Mouse (Mus musculus): ENCODE data around the gene Sox8.

Sox8 gene

GRCm38 (mm10) chr17:25579332-25580047 lies 9.0 kb upstream of the Sox8 start:
- DNase-seq (ENCODE audit: low read depth, low spot score) = peak; percentile 37

GRCm38 (mm10) chr17:25578920-25579319 lies 8.4 kb upstream of the Sox8 start, which contains the start of gene Lmf1:
Lmf1 (plus strand) TSS chr17:25579085.
- peak; percentile 97 for DNase-seq (ENCODE audit: low read depth, low spot score)

- DNase-seq (ENCODE audit: low read depth, low spot score) = no peak
Observed at GRCm38 (mm10) chr17:25577702-25578101, 7.2 kb upstream of the Sox8 start.

- DNase-seq (ENCODE audit: low read depth, low spot score) = no peak
Observed at GRCm38 (mm10) chr17:25577263-25577662, 6.8 kb upstream of the Sox8 start.

GRCm38 (mm10) chr17:25576034-25576433 lies 5.5 kb upstream of the Sox8 start:
- no peak for DNase-seq (ENCODE audit: low read depth, low spot score)

- DNase-seq (ENCODE audit: low read depth, low spot score) = no peak
Observed at GRCm38 (mm10) chr17:25575208-25575971, 4.9 kb upstream of the Sox8 start.

GRCm38 (mm10) chr17:25571453-25571820 lies 951 bp upstream of the Sox8 start:
- DNase-seq (ENCODE audit: low read depth, low spot score) = no peak

GRCm38 (mm10) chr17:25569833-25570647 lies 446 bp downstream of the Sox8 start:
- DNase-seq (ENCODE audit: low read depth, low spot score) = no peak

GRCm38 (mm10) chr17:25568880-25569279 lies 1.6 kb downstream of the Sox8 start:
- no peak for DNase-seq (ENCODE audit: low read depth, low spot score)

- no peak for DNase-seq (ENCODE audit: low read depth, low spot score)
Observed at GRCm38 (mm10) chr17:25568206-25568605, 2.3 kb downstream of the Sox8 start.

GRCm38 (mm10) chr17:25567745-25568144 lies 2.7 kb downstream of the Sox8 start:
- peak; percentile 71 for DNase-seq (ENCODE audit: low read depth, low spot score)

GRCm38 (mm10) chr17:25567261-25567660 lies 3.2 kb downstream of the Sox8 start:
- no peak for DNase-seq (ENCODE audit: low read depth, low spot score)

GRCm38 (mm10) chr17:25565860-25566600 lies 4.5 kb downstream of the Sox8 start:
- no peak for DNase-seq (ENCODE audit: low read depth, low spot score)

GRCm38 (mm10) chr17:25565244-25565643 lies 5.2 kb downstream of the Sox8 start:
- DNase-seq (ENCODE audit: low read depth, low spot score) = no peak

GRCm38 (mm10) chr17:25564481-25564880 lies 6.0 kb downstream of the Sox8 start:
- no peak for DNase-seq (ENCODE audit: low read depth, low spot score)

- no peak for DNase-seq (ENCODE audit: low read depth, low spot score)
Observed at GRCm38 (mm10) chr17:25561223-25562028, 9.1 kb downstream of the Sox8 start.

GRCm38 (mm10) chr17:25560554-25561222 lies 9.8 kb downstream of the Sox8 start:
- DNase-seq (ENCODE audit: low read depth, low spot score) = no peak

- no peak for DNase-seq (ENCODE audit: low read depth, low spot score)
Observed at GRCm38 (mm10) chr17:25559634-25560033, 10.9 kb downstream of the Sox8 start.

GRCm38 (mm10) chr17:25556630-25557354 lies 13.7 kb downstream of the Sox8 start:
- DNase-seq (ENCODE audit: low read depth, low spot score) = no peak
